ENCODE assay signal across 9 mouse cellular contexts in genomic region chr2:72743651-72744050, GRCm38 (mm10).
DNase-seq lines count a peak whose midpoint lies in the region.
"Had no signal": no experiment of that assay in that cellular context is flagged by ENCODE, and none has a peak within 500 bp of the region (broad histone marks: within the 10 kb centered on the region; RNA-seq: fewer than 3 reads in every experiment).

No protein-coding gene starts in this region.

- peak; percentile 7 for DNase-seq in adrenal gland, postnatal 14 days
- DNase-seq in adrenal gland, adult 8-10 months: no peak
- DNase-seq in layer of hippocampus, adult 11-12 months (ENCODE audit: low spot score): peak; percentile 43
- DNase-seq in layer of hippocampus, adult 9-10 months (ENCODE audit: low spot score): no peak
- peak; percentile 58 to 70 for DNase-seq in cerebellum, adult 18-20 months
- DNase-seq in layer of hippocampus, adult 8-10 months (ENCODE audit: low spot score in 2 of 2): peak; percentile 18 to 42
- no peak for DNase-seq in spleen, adult 12 weeks (ENCODE audit: low spot score)
- no peak for DNase-seq in kidney, postnatal 4 days
- DNase-seq: gastrocnemius, postnatal 10 days had no signal

Comparison
In these comparisons a context has a peak if more than half of its experiments do, and no peak if none do; other contexts are left out.
1. DNase-seq: peak in adrenal gland, postnatal 14 days (single experiment), layer of hippocampus, adult 11-12 months (single experiment), cerebellum, adult 18-20 months (2 of 2) and layer of hippocampus, adult 8-10 months (2 of 2); none in adrenal gland, adult 8-10 months (single experiment), layer of hippocampus, adult 9-10 months (single experiment), spleen, adult 12 weeks (single experiment) and kidney, postnatal 4 days (0 of 2).